Comparison of ENCODE assay signal across 9 mouse cellular contexts in genomic region chr12:112938873-112939565, GRCm38 (mm10). TPM values are rescaled to one million over a fixed set of nuclear protein-coding genes. Genes with fewer than 3 reads are reported as not detected.
A peak's percentile ranks its signal among the peaks of the same experiment; 100 is the strongest.
DNase-seq lines count a peak whose midpoint lies in the region; ATAC-seq and TF ChIP-seq lines count a peak whose summit lies in the region.
"Had no signal": no experiment of that assay in that cellular context is flagged by ENCODE, and none has a peak within 500 bp of the region (broad histone marks: within the 10 kb centered on the region; RNA-seq: fewer than 3 reads in every experiment).

No protein-coding gene starts in this region.

- DNase-seq in lung, postnatal 0 days (ENCODE audit: low spot score): peak; percentile 63
- DNase-seq in lung, adult 18-20 months: no peak
- DNase-seq in cerebellum, adult 8-10 months: peak; percentile 65
- DNase-seq in gastrocnemius, postnatal 4 days (ENCODE audit: low spot score in 2 of 2): no peak
- DNase-seq: thymus, postnatal 25 days had no signal

- 63% methylated on average over 10 of the region's 10 CpGs for WGBS in lung, postnatal 0 days
- 58% methylated on average over 10 of the region's 10 CpGs for WGBS in hindbrain, embryonic 16.5 days
- WGBS in small intestine, adult 2 months: 57% methylated on average over 10 of the region's 10 CpGs

- peak; percentile 75 for TF ChIP-seq CTCF in lung, postnatal 0 days (IDR thresholded peaks at IDR 0.05)
- TF ChIP-seq CTCF in small intestine, adult 2 months (IDR thresholded peaks at IDR 0.05; ENCODE audit: extremely low read depth, insufficient read length, insufficient replicate concordance, low read depth, low read length): peak; percentile 27; the same call in 1 of the 2 replicates

- peak; percentile 24 for ATAC-seq in lung, postnatal 0 days
- ATAC-seq in hindbrain, embryonic 16.5 days: no peak
- no peak for ATAC-seq in megakaryocyte, adult 5-6 weeks (ENCODE audit: poor library complexity, severe bottlenecking)

- H3K4me3 ChIP-seq in lung, postnatal 0 days (ENCODE audit: low read depth, low read length): no peak overlapping the region
- H3K4me3 ChIP-seq in hindbrain, embryonic 16.5 days (ENCODE audit: low read length): no peak overlapping the region
- no peak overlapping the region for H3K4me3 ChIP-seq in small intestine, adult 2 months (ENCODE audit: low read depth, low read length)
- H3K4me3 ChIP-seq: erythroblast, embryonic 14.5 days had no signal

- H3K9ac ChIP-seq in lung, postnatal 0 days (replicated peaks; ENCODE audit: low read depth): no peak overlapping the region
- 0 out of 2 replicates have a peak overlapping the region, but pooled peaks have one; percentile 16 for H3K9ac ChIP-seq in hindbrain, embryonic 16.5 days (ENCODE audit: low read depth, low read length)

- TF ChIP-seq POLR2A in small intestine, adult 2 months (IDR thresholded peaks at IDR 0.05; ENCODE audit: low read depth, low read length): no peak

- no peak for TF ChIP-seq EP300 in lung, postnatal 0 days (IDR thresholded peaks at IDR 0.05)

- H3K36me3 ChIP-seq in lung, postnatal 0 days (ENCODE audit: insufficient read depth, low read length): no peaks in the 10 kb centered on the region
- H3K36me3 ChIP-seq in hindbrain, embryonic 16.5 days (ENCODE audit: control insufficient read depth, insufficient read depth, low read length): no peaks in the 10 kb centered on the region
- peaks cover 2% of the 10 kb centered on the region; the same call in 1 of the 2 replicates for H3K36me3 ChIP-seq in small intestine, adult 2 months (ENCODE audit: control insufficient read depth, insufficient read depth, low read length)

- no peak overlapping the region for H3K27ac ChIP-seq in lung, postnatal 0 days (ENCODE audit: low read length)
- no peak overlapping the region for H3K27ac ChIP-seq in hindbrain, embryonic 16.5 days (ENCODE audit: low read depth, low read length)
- no peak overlapping the region for H3K27ac ChIP-seq in small intestine, adult 2 months (ENCODE audit: insufficient read depth, low read depth, low read length)

- H3K9me3 ChIP-seq in lung, postnatal 0 days (ENCODE audit: low read length): no peaks in the 10 kb centered on the region
- H3K9me3 ChIP-seq in hindbrain, embryonic 16.5 days (ENCODE audit: control insufficient read depth, low read length): no peaks in the 10 kb centered on the region

- H3K4me1 ChIP-seq in lung, postnatal 0 days (ENCODE audit: insufficient read depth, low read depth, low read length): peaks cover 17% of the 10 kb centered on the region
- H3K4me1 ChIP-seq in hindbrain, embryonic 16.5 days (ENCODE audit: control insufficient read depth, insufficient read depth, low read depth, low read length): peaks cover 12% of the 10 kb centered on the region
- H3K4me1 ChIP-seq in small intestine, adult 2 months (ENCODE audit: control insufficient read depth, insufficient read depth, insufficient read length, low read length): peaks cover 21% of the 10 kb centered on the region

- no peak overlapping the region for H3K4me2 ChIP-seq in lung, postnatal 0 days (replicated peaks; ENCODE audit: low read depth, low read length)
- no peak overlapping the region for H3K4me2 ChIP-seq in hindbrain, embryonic 16.5 days (ENCODE audit: low read length)

- H3K27me3 ChIP-seq in lung, postnatal 0 days (replicated peaks; ENCODE audit: insufficient read depth, low read length): no peaks in the 10 kb centered on the region
- H3K27me3 ChIP-seq in hindbrain, embryonic 16.5 days (replicated peaks; ENCODE audit: control insufficient read depth, insufficient read depth, low read length): no peaks in the 10 kb centered on the region
- no peaks in the 10 kb centered on the region for H3K27me3 ChIP-seq in small intestine, adult 2 months (ENCODE audit: control insufficient read depth, insufficient read depth, low read length)

RNA-seq across cellular contexts. Expression of gene Nudt14, which starts 2.9 kb away (rescaled TPM):
- 101 TPM in 2 replicates for polyA plus RNA-seq in lung, postnatal 0 days (2015; fragmentation: Nextera tagmentation; extraction: Ambion mirVana)
- 54.2 and 57.3 TPM in 2 replicates for polyA plus RNA-seq in hindbrain, embryonic 16.5 days (2015; fragmentation: Nextera tagmentation; extraction: Ambion mirVana)
- polyA plus RNA-seq in small intestine, adult 2 months (2012; rRNA removed): 40.8 and 42.4 TPM in 2 replicates
- total RNA-seq in gastrocnemius, postnatal 4 days (2021): 10 to 100 TPM; 23.7 to 27.2 TPM
- total RNA-seq in megakaryocyte, adult 5-6 weeks (2015): 9.7 and 10.5 TPM in 2 replicates
- total RNA-seq in megakaryocyte, adult 5-6 weeks (2017): 11.4 and 11.9 TPM in 2 replicates

RNA-seq across cellular contexts. Expression of gene Jag2, which starts 9.4 kb away (rescaled TPM):
- polyA plus RNA-seq in lung, postnatal 0 days (2015; fragmentation: Nextera tagmentation; extraction: Ambion mirVana): 6.0 and 7.7 TPM in 2 replicates
- polyA plus RNA-seq in hindbrain, embryonic 16.5 days (2015; fragmentation: Nextera tagmentation; extraction: Ambion mirVana): 10.7 and 11.1 TPM in 2 replicates
- 6.2 and 9.1 TPM in 2 replicates for polyA plus RNA-seq in small intestine, adult 2 months (2012; rRNA removed)
- 10 to 100 TPM; 60.4 to 60.8 TPM for total RNA-seq in gastrocnemius, postnatal 4 days (2021)
- total RNA-seq in megakaryocyte, adult 5-6 weeks (2015): 0.36 and 1.3 TPM in 2 replicates
- total RNA-seq in megakaryocyte, adult 5-6 weeks (2017): not detected in 2 replicates
- polyA plus RNA-seq: erythroblast, embryonic 14.5 days had no signal

RNA-seq across cellular contexts. Expression of gene Btbd6, which starts 37.3 kb away (rescaled TPM):
- polyA plus RNA-seq in lung, postnatal 0 days (2015; fragmentation: Nextera tagmentation; extraction: Ambion mirVana): 20.2 and 23.4 TPM in 2 replicates
- polyA plus RNA-seq in hindbrain, embryonic 16.5 days (2015; fragmentation: Nextera tagmentation; extraction: Ambion mirVana): 54.3 and 55.8 TPM in 2 replicates
- 116 and 206 TPM in 2 replicates for polyA plus RNA-seq in small intestine, adult 2 months (2012; rRNA removed)
- 10 to 100 TPM; 18.4 to 19.4 TPM for total RNA-seq in gastrocnemius, postnatal 4 days (2021)
- 4.2 and 5.9 TPM in 2 replicates for total RNA-seq in megakaryocyte, adult 5-6 weeks (2015)
- total RNA-seq in megakaryocyte, adult 5-6 weeks (2017): 2.4 and 4.0 TPM in 2 replicates

Comparison
In these comparisons a context has a peak if more than half of its experiments do, and no peak if none do; other contexts are left out.
1. DNase-seq: peak in lung, postnatal 0 days (single experiment) and cerebellum, adult 8-10 months (single experiment); none in lung, adult 18-20 months (0 of 2) and gastrocnemius, postnatal 4 days (0 of 2).